Mouse (Mus musculus): ENCODE data around the gene Dlx6. TPM values are rescaled to one million over a fixed set of nuclear protein-coding genes. Genes with fewer than 3 reads are reported as not detected.

Dlx6 gene
- not detected for polyA plus RNA-seq (2017; shearing (Covaris generic))

GRCm38 (mm10) chr6:6863160-6863870 is at the start of gene Dlx6:
Gene Dlx6, plus strand, starts transcription at chr6:6863334.

GRCm38 (mm10) chr6:6881638-6882190 is 18.6 kb downstream of the Dlx6 start, which contains the start of gene Dlx5:
Gene Dlx5, minus strand, starts transcription at chr6:6882085.

Other genes with a start within 250 kb of the Dlx6 start
- gene Dlx5, start 18.8 kb downstream of the Dlx6 start, polyA plus RNA-seq (2017; shearing (Covaris generic)): not detected
- gene Sdhaf3, start 92.7 kb downstream of the Dlx6 start, polyA plus RNA-seq (2017; shearing (Covaris generic)): 1.8 TPM

Measured in naive thymus-derived CD4-positive, alpha-beta T cell, adult 5 months (primary cell).